Mouse (Mus musculus) limb, embryonic 12.5 days (tissue): Measurements from ENCODE around the gene Arhgef9. TPM values are rescaled to one million over a fixed set of nuclear protein-coding genes. Genes with fewer than 3 reads are reported as not detected.

Experiments used
- polyA plus RNA-seq: library from polyadenylated mRNA; unstranded; fragments of >200 nt; fragmentation: Nextera tagmentation; extraction: Ambion mirVana; gene quantifications from 2 replicates; pipeline ENCODE4 v1.2.1, GENCODE M21; 2016

Gene Arhgef9
- polyA plus RNA-seq, 1 experiment from 2014 or later, result 17.1 TPM

Other genes starting within 250 kb of the Arhgef9 start
- 10.5 and 10.7 TPM in 2 replicates for gene Spin4, start 170.2 kb downstream of the Arhgef9 start, polyA plus RNA-seq
- gene Amer1, start 248.0 kb upstream of the Arhgef9 start, polyA plus RNA-seq, result 13.1 and 13.5 TPM in 2 replicates